Mouse (Mus musculus): Measurements from ENCODE around the gene Minos1.

Minos1 gene

GRCm38 (mm10) chr4:139064831-139065230, 66.1 kb downstream of the Minos1 start:
- no peak for DNase-seq (ENCODE audit: low spot score in 2 of 2)

- DNase-seq (ENCODE audit: low spot score in 2 of 2): no peak
Observed at GRCm38 (mm10) chr4:139059569-139059968, 71.3 kb downstream of the Minos1 start.

- no peak for DNase-seq (ENCODE audit: low spot score in 2 of 2)
Observed at GRCm38 (mm10) chr4:139058029-139058428, 72.9 kb downstream of the Minos1 start.

- no peak for DNase-seq (ENCODE audit: low spot score in 2 of 2)
Observed at GRCm38 (mm10) chr4:139057291-139057690, 73.6 kb downstream of the Minos1 start.

- no peak for DNase-seq (ENCODE audit: low spot score in 2 of 2)
Observed at GRCm38 (mm10) chr4:139055744-139056143, 75.2 kb downstream of the Minos1 start.

- no peak for DNase-seq (ENCODE audit: low spot score in 2 of 2)
Observed at GRCm38 (mm10) chr4:139055336-139055735, 75.6 kb downstream of the Minos1 start.

GRCm38 (mm10) chr4:139054300-139054923, 76.5 kb downstream of the Minos1 start:
- DNase-seq (ENCODE audit: low spot score in 2 of 2): no peak

- no peak for DNase-seq (ENCODE audit: low spot score in 2 of 2)
Observed at GRCm38 (mm10) chr4:139053391-139053790, 77.5 kb downstream of the Minos1 start.

- no peak for DNase-seq (ENCODE audit: low spot score in 2 of 2)
Observed at GRCm38 (mm10) chr4:139052796-139053195, 78.1 kb downstream of the Minos1 start.

All from urinary bladder, adult 18-20 months (tissue).